Mouse (Mus musculus) kidney, postnatal 14 days (tissue): ENCODE data around the gene Gpr155.

Experiments used
- DNase-seq: peaks from one replicate; pipeline ENCODE4 v3.0.0; 2022; ENCODE audit warnings: mixed read lengths

The Gpr155 gene

GRCm38 (mm10) chr2:73385641-73386355 lies 574 bp downstream of the Gpr155 start:
- no peak for DNase-seq

- no peak for DNase-seq
Observed at GRCm38 (mm10) chr2:73385172-73385571, 1.2 kb downstream of the Gpr155 start.

GRCm38 (mm10) chr2:73380298-73380975 lies 5.9 kb downstream of the Gpr155 start:
- DNase-seq = peak; percentile 7

GRCm38 (mm10) chr2:73379656-73380055 lies 6.7 kb downstream of the Gpr155 start:
- no peak for DNase-seq

- DNase-seq = no peak
Observed at GRCm38 (mm10) chr2:73378326-73378725, 8.0 kb downstream of the Gpr155 start.

- DNase-seq = no peak
Observed at GRCm38 (mm10) chr2:73371530-73372335, 14.6 kb downstream of the Gpr155 start.

GRCm38 (mm10) chr2:73363448-73363847 lies 22.9 kb downstream of the Gpr155 start:
- no peak for DNase-seq

GRCm38 (mm10) chr2:73360536-73360935 lies 25.8 kb downstream of the Gpr155 start:
- no peak for DNase-seq

- DNase-seq = peak; percentile 22
Observed at GRCm38 (mm10) chr2:73359941-73360340, 26.4 kb downstream of the Gpr155 start.

GRCm38 (mm10) chr2:73357004-73357403 lies 29.4 kb downstream of the Gpr155 start:
- no peak for DNase-seq

- peak; percentile 39 for DNase-seq
Observed at GRCm38 (mm10) chr2:73351927-73352374, 34.4 kb downstream of the Gpr155 start.

GRCm38 (mm10) chr2:73351496-73351895 lies 34.9 kb downstream of the Gpr155 start:
- peak; percentile 50 for DNase-seq

GRCm38 (mm10) chr2:73348221-73348620 lies 38.2 kb downstream of the Gpr155 start:
- no peak for DNase-seq

- DNase-seq = no peak
Observed at GRCm38 (mm10) chr2:73347766-73348165, 38.6 kb downstream of the Gpr155 start.

GRCm38 (mm10) chr2:73347136-73347535 lies 39.2 kb downstream of the Gpr155 start:
- no peak for DNase-seq

- no peak for DNase-seq
Observed at GRCm38 (mm10) chr2:73346345-73347086, 39.9 kb downstream of the Gpr155 start.

- no peak for DNase-seq
Observed at GRCm38 (mm10) chr2:73345204-73345603, 41.2 kb downstream of the Gpr155 start.

GRCm38 (mm10) chr2:73343701-73344100 lies 42.7 kb downstream of the Gpr155 start:
- no peak for DNase-seq

- DNase-seq = no peak
Observed at GRCm38 (mm10) chr2:73338415-73338814, 48.0 kb downstream of the Gpr155 start.

- DNase-seq = no peak
Observed at GRCm38 (mm10) chr2:73335949-73336348, 50.4 kb downstream of the Gpr155 start.

- DNase-seq = peak; percentile 62
Observed at GRCm38 (mm10) chr2:73325871-73326270, 60.5 kb downstream of the Gpr155 start.

- DNase-seq = no peak
Observed at GRCm38 (mm10) chr2:73322991-73323390, 63.4 kb downstream of the Gpr155 start.

GRCm38 (mm10) chr2:73319218-73319617 lies 67.2 kb downstream of the Gpr155 start:
- DNase-seq = no peak
